Mouse (Mus musculus) stomach, postnatal 0 days (tissue): ENCODE data around the gene Fstl4.

ENCODE experiments used
- CTCF ChIP-seq: IDR thresholded peaks from 2 replicates; pipeline ENCODE4 v1.5.1; 2016; ENCODE audit warnings: antibody characterized with exemption, low read depth, mild to moderate bottlenecking, moderate library complexity
- EP300 ChIP-seq: optimal IDR thresholded peaks from 2 replicates; pipeline ENCODE3; 2016; ENCODE audit warnings: antibody characterized with exemption

- TF ChIP-seq CTCF (no peak), EP300 (no peak)
Measured at GRCm38 (mm10) chr11:53187427-53188140, 423.1 kb downstream of the Fstl4 start.
